Mouse (Mus musculus): ENCODE data around the gene Hoxa3.

- TF ChIP-seq GATA1 (IDR thresholded peaks at IDR 0.05; ENCODE audit: low read length) (no peak), TAL1 (IDR thresholded peaks at IDR 0.05; ENCODE audit: low read length) (no peak)
These were observed 34.9 kb upstream of the Hoxa3 start for GRCm38 (mm10) chr6:52247766-52248637.

All from erythroblast, embryonic 14.5 days (primary cell).